Mouse (Mus musculus) megakaryocyte, embryonic 14.5 days (primary cell): ENCODE measurements around the gene Bfar.

Experiments
- FLI1 ChIP-seq: IDR thresholded peaks from 2 replicates; pipeline ENCODE4 v1.6.1; 2012; ENCODE audit warnings: low read length, inconsistent platforms, mixed read lengths
- GATA1 ChIP-seq: IDR thresholded peaks from 3 replicates; pipeline ENCODE4 v1.6.1; 2012; ENCODE audit warnings: mixed read lengths, low read length, inconsistent platforms, borderline replicate concordance

DNA sequence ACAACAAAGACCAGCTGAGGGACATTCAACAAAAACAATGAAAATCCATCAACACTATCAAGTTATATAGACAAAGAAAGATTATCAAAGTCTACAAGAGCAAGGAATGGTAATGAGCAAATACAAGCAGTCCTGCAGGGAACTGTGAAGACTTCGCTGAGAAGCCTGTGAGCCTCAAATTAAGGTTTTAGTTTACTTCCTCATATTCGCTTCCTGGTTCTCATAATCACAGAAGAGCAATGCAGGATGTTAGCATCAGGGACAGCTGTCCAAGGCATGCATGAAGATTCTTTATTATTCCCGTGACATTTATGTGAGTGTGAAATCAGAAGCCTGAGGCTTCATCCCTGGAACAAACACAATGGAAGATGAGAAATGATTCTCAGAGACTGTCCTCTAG lies 27.2 kb upstream of the Bfar start:
- no peak for TF ChIP-seq GATA1
- no peak for TF ChIP-seq FLI1
